In the genomic region with DNA sequence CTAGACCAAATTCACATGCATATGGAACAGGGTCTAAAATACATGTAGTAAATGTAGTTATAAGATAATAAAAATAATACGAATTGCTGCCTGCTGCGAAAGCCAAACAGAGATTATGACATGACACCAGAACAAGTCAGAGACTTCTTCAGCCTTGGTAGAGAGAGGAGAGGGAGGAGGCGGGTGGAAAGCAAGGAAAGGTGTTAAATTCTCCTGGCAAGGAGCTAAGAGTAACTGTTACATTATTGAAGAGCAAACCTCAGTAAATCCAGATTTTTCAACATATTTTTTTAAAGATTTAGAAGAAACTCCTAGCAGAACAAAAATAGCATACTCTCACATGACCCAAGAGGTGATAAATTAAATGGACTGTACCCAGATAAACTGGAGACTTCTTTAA, we compare ENCODE assay signal across 35 mouse cellular contexts.
"Had no signal": no experiment of that assay in that cellular context is flagged by ENCODE, and none has a peak within 500 bp of the region (broad histone marks: within the 10 kb centered on the region; RNA-seq: fewer than 3 reads in every experiment).

No protein-coding gene starts in this region.

- ATAC-seq: hindbrain, embryonic 16.5 days; hindbrain, postnatal 0 days; inflammation-experienced regulatory T-cells, adult 6 months; intestine, embryonic 15.5 days; intestine, embryonic 16.5 days; intestine, postnatal 0 days had no signal

- H3K4me2 ChIP-seq: heart, embryonic 11.5 days; heart, embryonic 12.5 days; heart, embryonic 13.5 days; heart, embryonic 15.5 days; hindbrain, embryonic 12.5 days; hindbrain, embryonic 13.5 days; hindbrain, embryonic 14.5 days; hindbrain, embryonic 15.5 days; intestine, embryonic 15.5 days; kidney, embryonic 15.5 days had no signal

- DNase-seq: heart, postnatal 10 days; heart, postnatal 14 days; heart, postnatal 36 days; heart, postnatal 4 days; kidney, adult 11 months; kidney, adult 18-20 months; kidney, adult 2 months; kidney, adult 8-10 months; kidney, adult 9 months; kidney, postnatal 10 days; kidney, postnatal 14 days; kidney, postnatal 25 days; kidney, postnatal 36 days; kidney, postnatal 4 days; layer of hippocampus, adult 9-11 months; layer of hippocampus, postnatal 36 days had no signal

- H3K36me3 ChIP-seq: heart, embryonic 10.5 days; heart, embryonic 12.5 days; heart, embryonic 13.5 days; heart, embryonic 15.5 days; hindbrain, embryonic 10.5 days; hindbrain, embryonic 12.5 days; hindbrain, embryonic 13.5 days; hindbrain, embryonic 15.5 days; intestine, embryonic 15.5 days; kidney, embryonic 15.5 days had no signal

- H3K9me3 ChIP-seq: heart, embryonic 10.5 days; heart, embryonic 12.5 days; heart, embryonic 13.5 days; heart, embryonic 15.5 days; hindbrain, embryonic 10.5 days; hindbrain, embryonic 12.5 days; hindbrain, embryonic 13.5 days; hindbrain, embryonic 15.5 days; intestine, embryonic 15.5 days; kidney, embryonic 15.5 days had no signal

- H3K4me3 ChIP-seq: heart, embryonic 10.5 days; heart, embryonic 12.5 days; heart, embryonic 13.5 days; heart, embryonic 15.5 days; hindbrain, embryonic 10.5 days; hindbrain, embryonic 12.5 days; hindbrain, embryonic 13.5 days; hindbrain, embryonic 15.5 days; intestine, embryonic 15.5 days; kidney, embryonic 15.5 days; layer of hippocampus, adult 2 months had no signal

- H3K27ac ChIP-seq: heart, embryonic 10.5 days; heart, embryonic 13.5 days; heart, embryonic 15.5 days; hindbrain, embryonic 10.5 days; hindbrain, embryonic 12.5 days; hindbrain, embryonic 13.5 days; hindbrain, embryonic 14.5 days; hindbrain, embryonic 15.5 days; hindbrain, postnatal 0 days; intestine, embryonic 15.5 days; kidney, embryonic 15.5 days; kidney, postnatal 0 days; layer of hippocampus, adult 2 months had no signal

- H3K27me3 ChIP-seq: heart, embryonic 12.5 days; heart, embryonic 13.5 days; heart, embryonic 15.5 days; hindbrain, embryonic 12.5 days; hindbrain, embryonic 13.5 days; hindbrain, embryonic 15.5 days; intestine, embryonic 15.5 days; kidney, embryonic 15.5 days had no signal

- H3K9ac ChIP-seq: heart, embryonic 12.5 days; heart, embryonic 13.5 days; heart, embryonic 15.5 days; hindbrain, embryonic 12.5 days; hindbrain, embryonic 13.5 days; hindbrain, embryonic 14.5 days; hindbrain, embryonic 15.5 days; intestine, embryonic 15.5 days; kidney, embryonic 15.5 days had no signal

- H3K4me1 ChIP-seq: heart, embryonic 10.5 days; heart, embryonic 12.5 days; heart, embryonic 13.5 days; heart, embryonic 15.5 days; hindbrain, embryonic 10.5 days; hindbrain, embryonic 12.5 days; hindbrain, embryonic 13.5 days; hindbrain, embryonic 15.5 days; intestine, embryonic 15.5 days; kidney, embryonic 15.5 days had no signal
